Mouse (Mus musculus): Measurements from ENCODE around the gene Grhl3.

Gene Grhl3

DNA sequence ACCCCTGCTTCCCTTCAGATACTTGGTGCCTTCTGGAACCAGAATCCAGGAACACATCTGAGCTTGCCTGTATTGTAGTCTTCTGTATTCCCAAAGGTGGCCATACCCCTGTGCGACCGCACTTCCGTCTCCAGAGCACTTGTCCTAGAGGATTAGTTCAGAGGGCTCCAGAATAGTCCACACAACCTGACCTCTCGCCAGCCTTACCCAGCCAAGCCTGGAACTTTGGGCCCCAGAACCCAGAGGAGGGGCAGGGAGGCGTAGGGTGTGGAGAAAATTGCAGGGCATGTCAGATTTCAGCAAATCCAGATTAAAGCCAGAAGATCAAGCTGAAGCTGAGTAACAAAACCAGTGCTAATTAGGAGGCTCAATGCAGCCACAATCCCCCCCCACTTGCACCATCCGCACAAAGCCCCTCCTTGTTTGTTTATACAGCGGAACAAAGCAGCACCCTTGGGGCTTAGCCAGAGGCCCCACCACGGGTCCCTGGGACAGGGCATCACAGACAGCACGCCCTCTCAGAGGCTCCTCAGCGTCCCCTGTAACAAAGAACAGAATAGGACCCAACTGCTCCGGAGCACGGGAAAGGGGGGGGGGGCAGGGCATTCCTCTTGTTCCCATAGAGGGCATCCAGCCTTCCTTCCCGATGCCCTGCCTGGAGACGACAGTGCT is 47.3 kb downstream of the Grhl3 start:
- DNase-seq, result peak; percentile 91

DNA sequence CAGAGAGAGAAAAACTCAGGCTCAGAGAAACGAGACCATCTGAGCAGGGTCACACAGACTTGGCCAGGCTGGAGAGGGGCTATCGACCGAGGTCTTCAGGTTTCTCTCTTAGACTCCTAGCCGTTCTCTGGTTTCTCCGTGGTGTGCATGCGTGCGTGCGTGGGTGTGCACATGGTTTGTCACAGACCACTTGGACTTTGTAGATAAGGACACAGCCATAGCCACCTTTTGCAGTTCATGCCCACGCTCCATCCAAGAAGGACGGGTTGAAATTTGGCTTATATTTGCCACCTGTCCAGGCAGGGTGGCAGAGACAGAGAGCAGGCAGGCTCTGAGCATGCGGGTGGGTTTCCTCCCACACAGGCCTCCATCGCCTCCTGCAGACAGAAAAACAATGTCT is 48.4 kb downstream of the Grhl3 start:
- DNase-seq, result no peak

DNA sequence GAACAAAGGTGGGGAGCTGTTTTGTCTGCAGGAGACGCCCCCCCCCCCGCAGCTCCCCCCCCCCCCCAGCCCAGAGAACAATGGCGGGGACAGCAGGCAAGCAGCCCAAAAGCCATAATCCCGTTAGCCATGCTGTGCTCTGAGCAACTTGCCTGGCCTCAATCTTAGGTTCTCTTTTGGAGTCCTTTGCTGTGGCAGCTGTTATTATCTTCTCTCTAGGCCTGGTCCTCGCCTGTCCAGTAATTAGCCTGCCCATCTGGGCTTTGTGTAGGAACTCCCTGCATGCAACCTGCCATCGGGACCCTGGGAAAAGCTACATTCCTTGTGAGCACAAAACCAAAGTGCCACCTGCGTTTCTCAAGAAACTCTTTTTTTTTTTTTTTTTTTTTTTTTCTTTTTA is 49.5 kb downstream of the Grhl3 start:
- peak; percentile 86 for DNase-seq

DNA sequence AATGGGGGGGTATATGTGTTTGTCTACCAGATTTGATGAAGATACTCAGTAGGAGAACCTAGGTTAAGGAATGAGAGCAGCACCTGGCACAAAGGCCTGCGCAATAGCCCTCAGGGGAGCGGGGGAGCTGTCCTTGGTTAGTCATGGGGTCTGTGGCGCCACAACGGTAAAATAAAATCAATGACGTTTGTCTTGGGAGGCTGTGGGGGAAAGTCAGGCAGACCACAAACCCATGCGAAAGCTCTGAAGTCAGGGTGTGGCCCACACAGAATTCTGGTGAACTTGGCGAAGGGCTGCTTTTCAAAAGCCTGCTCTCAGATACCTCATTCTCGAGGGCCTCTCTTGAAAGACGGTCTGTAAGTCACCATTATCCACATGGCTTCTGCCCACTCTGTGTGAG is 53.0 kb downstream of the Grhl3 start:
- no peak for DNase-seq

DNA sequence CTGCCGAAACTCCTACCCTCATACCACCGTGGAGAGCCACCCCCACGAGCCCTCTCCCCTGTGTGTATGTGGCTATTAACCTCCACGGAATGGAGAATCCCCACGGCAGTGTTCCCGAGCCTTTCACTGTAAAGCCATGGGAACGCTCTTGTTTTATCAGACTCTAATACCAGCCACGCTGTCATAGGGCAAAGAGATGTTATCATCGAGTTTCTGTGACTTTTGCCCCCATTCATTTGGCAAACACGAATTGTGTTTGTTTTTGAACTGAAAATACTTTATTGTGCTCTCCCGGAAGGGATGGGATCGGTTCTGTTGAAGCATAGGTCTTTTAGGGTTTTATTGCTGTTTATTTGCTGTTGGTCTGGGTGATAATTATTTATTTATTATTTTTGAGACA is 55.3 kb downstream of the Grhl3 start:
- no peak for DNase-seq

DNA sequence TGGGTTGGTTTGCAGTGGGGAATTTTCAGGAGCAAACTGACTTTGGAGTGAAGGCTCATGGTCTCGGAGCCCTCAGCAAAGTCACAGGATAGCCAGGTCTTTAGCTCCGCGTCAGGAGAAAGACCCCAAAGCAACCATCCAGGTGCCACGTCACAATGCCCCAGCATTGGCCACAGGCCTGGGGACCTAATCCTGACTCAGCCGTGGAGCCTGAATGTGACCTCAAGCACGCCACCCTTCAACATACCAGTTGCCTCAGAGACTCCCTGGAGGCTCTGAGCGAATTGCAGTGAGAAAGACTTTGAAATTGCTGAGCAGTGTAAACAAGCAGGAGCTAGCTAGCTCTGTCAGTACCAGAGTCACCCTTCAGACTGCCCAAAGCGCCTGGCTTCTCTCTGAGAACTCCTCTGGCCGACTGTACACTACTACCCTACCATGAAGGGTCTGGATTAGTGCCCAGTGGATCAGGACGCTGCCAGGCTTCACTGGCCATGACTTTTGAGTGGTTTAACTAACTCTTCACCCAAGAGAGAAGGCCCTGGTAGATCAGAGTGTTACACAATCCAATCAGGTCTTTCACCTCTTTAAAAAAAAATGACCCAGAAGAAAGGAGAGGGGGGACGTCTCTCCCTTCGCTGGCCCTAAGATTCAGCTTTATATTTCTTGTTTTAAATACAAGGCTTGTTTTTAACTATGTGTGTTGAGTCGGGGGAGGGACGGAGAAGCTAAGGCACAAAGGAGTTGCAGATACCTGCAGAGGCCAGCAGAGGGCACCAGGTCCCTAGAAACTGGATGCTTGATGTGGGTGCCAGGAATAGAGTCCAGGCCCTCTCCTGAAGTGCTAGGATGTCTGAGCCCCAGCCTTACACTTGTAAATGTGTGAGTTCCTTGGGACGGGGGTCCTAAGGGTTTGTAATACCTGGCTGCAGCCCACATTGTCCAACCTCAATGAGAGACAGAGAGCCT is 56.8 kb downstream of the Grhl3 start:
- DNase-seq, result peak; percentile 63

DNA sequence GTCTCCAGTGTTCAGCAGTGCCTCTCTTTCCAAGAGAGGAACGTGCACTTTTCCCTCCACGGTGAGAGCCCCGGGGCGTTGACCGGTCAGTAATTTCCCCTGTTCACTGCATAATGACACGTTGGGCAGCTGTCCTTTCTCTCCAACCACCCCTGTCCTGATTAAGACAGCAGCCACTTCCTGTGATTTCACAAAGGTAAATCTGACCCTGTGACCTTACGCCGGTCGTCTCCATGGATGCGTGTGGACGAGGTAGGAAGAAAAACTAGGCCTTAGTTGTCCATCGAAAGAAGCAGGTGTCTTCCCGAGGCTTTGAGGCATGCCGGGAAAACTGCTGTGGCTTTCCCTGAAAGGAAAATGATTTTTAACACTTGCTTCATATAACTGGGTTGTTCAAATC is 58.5 kb downstream of the Grhl3 start:
- DNase-seq, result no peak

DNA sequence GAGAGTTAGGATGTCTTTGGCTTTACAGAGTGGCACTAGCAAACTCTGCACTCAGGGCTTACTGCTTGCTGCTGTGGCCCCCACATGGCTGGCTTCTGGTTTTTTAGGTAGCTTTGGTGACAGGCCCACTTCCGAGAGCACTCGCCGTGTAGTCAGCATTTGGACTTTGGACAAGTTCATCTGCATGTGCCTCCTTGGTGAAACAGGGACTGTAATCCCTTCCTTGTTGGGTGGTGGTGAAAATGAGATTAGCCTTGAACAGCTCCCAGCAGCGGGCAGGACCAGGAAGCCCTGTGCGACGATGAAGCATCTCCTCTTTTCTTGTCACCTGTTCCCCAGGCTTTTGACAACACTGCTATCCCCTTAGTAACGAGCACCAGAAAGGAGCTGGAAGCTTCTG is 59.6 kb downstream of the Grhl3 start:
- no peak for DNase-seq

DNA sequence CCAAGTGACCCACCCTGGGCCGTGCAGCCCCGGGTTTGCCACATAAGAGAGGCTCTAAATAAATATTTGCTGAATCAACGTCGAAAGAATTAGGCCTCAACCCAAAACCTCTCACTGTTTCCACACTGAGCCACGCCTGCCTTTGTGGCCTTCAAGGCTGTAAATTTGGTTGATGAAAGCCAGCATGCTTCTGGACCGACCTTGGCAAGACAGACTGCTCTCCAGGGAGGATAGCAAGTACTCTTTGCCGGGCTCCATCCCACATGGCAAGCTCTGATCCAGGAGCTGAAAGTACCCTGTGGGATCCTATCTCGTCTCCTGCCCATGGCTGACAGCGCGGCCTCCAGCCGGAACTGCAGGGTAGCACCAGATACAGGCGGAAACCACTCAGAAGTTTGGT is 63.9 kb downstream of the Grhl3 start:
- DNase-seq, result no peak

DNA sequence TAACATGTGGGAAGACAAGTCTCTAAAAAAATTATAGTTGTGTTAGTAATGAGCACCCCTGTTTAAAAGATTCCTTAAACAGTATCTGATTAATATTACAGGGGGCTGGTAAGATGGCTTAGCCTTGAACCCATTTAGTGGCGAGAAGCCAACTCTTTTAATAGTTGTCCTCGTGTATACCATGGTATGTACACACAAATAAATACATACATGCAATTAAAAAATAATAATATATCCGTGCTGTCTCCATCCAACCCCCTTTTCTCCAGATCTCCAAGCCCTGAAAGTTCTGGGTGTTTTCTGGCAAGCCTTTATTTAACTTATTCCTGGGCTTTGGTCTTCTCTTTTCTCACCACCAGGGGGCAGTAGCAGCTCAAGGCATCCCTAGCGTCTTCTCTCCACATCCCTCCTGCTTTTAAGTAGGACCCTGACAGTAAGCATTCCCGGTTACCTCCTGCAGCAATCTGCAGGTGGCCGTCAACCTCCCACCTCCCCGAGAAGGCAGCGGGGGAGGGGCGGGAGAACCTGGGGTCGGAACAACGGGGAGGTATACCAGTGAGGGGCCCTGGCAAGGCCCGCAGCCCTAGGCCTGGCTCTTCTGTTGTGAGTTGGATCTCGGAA is 64.9 kb downstream of the Grhl3 start:
- peak; percentile 89 for DNase-seq

DNA sequence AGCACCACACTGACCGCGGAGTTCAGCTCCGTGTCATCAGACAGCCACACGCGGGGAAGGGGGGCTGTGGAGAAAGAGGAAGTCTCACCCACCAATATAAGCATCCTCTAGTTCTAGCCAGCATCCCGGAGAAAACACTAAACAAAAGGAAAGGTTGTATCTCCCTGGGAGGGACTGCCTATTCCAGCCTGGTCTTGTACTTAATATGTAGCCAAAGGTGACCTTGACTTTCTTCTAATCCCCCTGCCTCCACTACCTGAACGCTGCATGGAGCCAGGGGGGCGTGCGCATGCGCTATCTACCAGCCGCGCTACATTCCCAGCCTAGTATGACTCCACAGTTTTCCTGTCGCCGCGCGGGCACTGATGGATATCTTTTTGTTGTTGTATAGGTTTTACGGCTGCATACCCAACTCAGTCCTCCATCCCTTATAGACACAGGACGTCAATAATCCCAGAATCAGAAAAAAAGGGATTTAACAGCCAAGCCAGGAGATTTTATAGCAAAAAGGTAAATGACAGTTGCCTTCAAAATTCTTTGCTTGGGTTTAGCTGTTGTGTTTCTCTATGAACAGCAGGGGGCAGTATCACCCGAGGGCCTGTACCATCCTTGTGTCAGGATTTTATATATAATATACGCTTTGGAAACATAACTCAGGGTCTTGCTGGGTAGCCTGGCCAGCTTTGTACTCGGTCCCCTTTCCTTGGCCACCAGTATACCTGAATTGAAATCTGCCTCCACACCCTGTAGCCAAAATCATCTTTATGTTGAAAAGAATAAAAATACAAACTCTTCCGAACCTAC is 65.7 kb downstream of the Grhl3 start:
- DNase-seq, result peak; percentile 70

DNA sequence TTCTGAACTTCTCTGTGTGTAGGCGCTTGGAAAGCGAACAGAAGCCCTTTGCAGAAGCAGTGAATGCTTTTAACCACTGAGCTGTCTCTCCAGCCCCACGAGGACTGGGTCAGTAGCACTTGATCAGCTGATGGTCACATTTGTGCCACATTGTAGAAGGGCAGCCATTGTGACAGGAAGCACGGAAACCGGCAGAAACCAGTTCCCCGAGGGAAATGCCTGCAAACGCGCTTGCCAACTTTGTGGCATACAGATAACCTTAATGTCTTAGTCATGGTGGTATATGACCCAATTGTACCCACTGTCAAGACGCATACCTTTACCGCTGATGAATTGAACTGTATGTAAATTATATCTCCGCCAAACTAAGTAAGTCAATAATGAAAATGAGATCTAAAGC is 67.6 kb downstream of the Grhl3 start:
- DNase-seq, result no peak

DNA sequence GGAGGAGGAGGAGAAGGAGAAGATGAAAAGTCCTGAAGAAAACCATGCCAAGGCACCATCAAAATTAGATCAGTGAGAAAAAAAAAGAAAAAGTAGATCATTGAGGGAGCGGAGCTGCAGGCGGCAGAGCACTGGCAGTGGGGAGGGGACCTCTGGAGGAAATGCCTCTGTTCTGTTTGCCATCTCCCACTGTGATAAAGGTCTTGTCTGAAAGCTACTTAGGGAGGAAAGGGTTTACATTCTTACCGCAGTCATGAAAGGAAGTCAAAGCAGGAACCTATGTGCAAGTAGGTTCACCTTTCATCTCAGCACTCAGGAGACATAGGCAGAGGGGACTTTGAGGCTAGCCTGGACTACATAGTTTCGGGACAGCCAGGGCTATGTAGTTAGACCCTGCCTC is 71.8 kb downstream of the Grhl3 start:
- DNase-seq, result no peak

DNA sequence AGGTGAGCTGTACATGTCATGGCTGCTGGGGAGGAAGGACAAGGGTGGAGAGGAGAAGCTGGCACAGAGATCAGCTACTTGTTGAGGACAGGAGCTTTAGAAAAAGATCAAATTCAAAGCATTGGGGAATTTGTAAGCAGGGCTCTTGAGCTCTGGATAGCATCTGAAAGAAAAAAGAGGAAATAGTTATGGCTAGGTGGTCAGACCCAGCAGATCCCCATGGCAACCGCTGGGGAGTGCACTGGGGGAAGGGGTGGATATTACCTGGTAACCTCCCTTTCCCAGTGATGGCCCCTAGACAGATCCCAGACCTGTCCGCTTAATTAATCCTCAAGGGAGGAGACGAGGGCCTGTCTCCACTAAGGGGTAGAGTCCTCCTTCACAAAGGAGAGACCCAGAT is 73.6 kb downstream of the Grhl3 start:
- DNase-seq, result no peak

DNA sequence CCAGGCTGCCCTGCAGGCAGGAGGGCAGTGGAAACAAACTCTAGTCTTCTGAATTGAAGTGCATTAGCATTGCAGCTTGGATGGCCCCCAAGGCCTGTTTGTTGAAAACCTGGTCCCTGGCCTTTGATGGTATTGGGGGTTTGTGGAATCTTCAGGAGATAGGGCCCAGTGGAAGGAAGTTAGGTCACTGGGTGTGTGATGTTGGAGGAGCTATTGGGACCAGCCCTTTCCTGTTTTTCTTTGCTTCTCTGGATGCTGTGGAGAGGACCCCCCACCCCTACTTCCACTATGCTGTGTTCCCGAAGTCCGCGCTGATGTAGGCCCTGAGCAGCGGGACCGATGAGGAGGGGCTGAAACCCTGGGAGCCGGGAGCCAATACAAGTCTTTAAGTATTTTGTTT is 75.3 kb downstream of the Grhl3 start:
- no peak for DNase-seq

DNA sequence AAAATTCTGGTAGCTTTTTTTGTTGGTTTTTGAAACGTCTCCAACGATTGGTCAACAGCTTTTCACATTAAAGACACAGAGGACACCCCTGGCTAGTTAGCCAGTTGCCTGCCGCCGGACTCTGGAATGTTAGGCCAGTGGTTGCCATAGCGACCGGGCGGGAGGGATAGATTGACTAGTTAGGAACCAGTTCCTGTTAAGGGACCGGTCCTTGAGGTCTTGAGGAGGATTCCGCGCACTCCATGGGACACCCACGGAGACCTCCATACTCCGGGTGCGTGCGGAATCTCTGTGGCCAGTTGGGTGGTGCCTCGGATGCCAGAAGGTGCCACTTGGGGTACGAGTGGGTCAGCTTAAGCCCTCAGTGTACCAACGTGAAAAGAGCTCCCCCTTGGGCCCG is 77.6 kb downstream of the Grhl3 start:
- peak; percentile 82 for DNase-seq

DNA sequence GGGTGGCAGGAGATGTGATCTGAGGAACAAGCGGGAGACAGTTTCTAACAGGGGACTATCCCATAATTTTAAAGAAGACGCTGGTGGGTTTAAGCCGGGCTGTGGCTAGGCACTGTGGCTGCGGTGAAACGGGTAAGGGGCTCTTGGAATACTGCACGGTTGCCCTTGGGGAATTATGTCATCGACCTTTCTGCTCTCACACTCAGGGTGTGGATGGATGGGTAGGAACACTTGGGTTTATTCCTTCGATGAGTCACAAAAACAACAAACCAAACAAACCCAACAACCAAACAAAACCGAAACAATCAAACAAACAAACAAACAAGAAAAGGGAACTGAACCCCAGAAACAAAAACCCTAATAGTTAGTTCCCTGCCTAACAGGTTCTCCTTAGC is 78.0 kb downstream of the Grhl3 start:
- peak; percentile 20 for DNase-seq

DNA sequence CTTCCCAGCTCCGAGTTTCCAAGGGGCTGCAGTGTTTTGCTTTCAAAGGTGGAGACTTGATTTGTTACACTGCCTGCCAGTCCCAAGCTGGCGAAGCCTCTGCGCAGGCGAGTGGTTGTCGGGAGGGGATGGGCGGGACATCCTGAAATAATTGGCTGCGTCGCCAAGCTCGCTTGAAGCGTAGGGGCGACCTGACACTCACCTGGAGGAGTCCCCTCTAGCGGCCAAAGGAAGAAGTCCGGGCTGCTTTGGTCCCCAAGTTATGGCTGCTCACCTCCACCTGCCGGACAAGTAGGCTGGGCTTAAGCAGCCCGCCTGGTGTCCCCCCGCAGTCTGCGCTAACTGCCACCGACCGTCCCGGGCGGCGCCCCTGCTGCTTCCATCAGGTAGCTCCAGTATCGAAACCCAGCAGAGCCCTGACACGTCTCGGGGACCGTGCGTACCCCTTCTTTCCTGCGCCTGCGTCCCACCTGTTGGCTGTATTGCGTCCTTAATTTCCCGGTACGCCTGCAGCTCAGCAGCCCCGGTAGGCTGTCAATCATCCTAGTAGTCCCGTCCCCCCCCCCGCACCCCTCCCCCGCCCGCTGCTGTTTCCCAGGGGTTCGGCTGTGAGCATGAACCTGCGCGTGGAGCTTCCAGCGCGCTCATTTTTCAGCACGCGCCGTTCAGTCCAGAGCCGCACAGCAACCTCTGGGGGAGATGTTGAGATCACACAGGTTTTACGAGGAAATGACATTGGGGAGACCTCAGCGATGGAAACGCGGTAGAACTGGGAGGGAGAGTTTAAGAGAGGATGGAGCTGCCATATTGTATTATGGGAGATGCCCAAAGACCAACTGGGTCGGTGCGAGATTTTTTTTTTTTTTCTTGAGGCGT is 78.7 kb downstream of the Grhl3 start, which contains the start of the genes Stpg1 and Nipal3:
Gene Stpg1, plus strand, starts transcription at position 270 of the 876 bp plus-strand sequence.
Gene Nipal3, minus strand, starts transcription at position 518 of the 876 bp plus-strand sequence.
- peak; percentile 95 for DNase-seq

DNA sequence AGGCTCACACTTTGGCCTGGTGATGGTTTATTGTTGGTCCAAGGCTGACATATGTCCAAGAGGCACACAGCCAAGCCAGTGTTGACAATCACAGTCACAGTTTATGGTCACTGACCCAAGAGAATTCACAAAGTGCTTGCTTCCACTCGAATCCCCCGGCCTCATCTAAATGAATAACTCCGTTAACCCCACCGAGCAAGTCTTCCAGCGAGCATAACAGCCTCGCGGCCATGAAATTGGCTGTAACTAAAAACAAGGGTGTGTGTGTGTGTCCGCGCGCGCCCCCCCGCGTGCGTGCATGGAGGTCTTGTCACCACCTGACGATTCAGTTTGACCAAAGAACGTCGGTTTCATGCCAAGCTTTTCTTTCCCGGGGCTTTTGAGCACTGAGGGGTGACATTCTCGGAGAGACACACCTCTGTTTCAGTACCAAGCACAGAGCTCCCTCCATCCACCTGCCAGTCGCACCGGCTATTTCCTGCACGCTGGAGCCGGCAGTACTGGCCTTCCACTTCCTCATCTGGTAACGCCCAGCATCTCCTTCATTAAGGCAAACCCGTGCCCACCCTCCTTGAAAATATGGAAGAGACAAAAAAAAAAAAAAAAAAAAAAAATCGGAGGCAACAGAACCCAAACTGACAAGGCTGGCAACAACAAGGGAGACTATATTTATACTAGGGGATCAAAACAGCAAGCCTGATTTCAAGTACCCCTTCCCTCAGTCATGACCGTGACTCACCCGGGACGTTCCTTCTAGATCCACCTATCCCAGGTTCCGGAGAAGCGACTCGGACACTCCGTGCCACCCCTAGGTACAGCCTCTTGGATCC is 79.5 kb downstream of the Grhl3 start:
- DNase-seq, result peak; percentile 83

DNA sequence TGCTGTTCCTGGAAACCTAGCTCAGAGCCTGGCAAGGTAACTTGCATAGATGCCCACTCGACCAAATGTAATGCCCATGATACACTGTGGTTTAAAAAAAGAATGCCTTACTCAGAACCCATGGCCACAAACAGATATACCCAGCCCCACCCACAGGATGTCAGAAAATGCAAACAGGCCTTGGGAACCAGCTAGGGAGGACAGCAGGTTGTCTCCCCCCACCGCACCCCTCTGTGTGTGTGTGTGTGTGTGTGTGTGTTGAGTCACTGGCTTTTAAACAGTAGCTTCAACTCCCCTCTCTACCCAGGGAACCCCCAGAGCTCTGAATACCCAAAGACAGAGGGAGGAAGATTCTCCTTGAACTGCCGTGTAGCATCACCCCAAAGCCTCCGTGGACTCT is 80.2 kb downstream of the Grhl3 start:
- DNase-seq, result no peak
